In the genomic region with DNA sequence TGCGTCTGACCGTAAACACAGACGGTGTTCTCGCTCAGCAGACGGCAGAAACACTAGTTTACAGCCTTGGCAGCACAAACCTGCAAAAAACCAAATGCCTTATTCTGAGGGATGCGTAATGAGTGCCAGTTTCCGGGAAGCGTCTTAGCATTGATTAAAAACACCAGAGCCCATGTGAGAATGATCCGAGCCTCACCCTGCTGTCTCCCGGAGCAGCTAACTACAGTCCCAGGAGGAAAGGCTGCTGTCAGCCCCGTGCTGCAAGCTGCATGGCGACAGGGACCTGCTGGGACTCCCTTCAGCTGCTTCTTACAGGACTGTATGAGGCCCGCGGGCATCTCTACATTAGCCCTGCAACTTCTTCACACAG, we compare ENCODE assay signal across 10 mouse cellular contexts.
DNase-seq lines count a peak whose midpoint lies in the region; ATAC-seq lines count a peak whose summit lies in the region.
"Had no signal": no experiment of that assay in that cellular context is flagged by ENCODE, and none has a peak within 500 bp of the region (broad histone marks: within the 10 kb centered on the region; RNA-seq: fewer than 3 reads in every experiment).

No protein-coding gene starts in this region.

- H3K36me3 ChIP-seq in hindbrain, embryonic 10.5 days, result no peaks in the 10 kb centered on the region
- H3K36me3 ChIP-seq in hindbrain, embryonic 11.5 days (ENCODE audit: control insufficient read depth, insufficient read depth, low read length), result no peaks in the 10 kb centered on the region
- H3K36me3 ChIP-seq in forebrain, embryonic 14.5 days (ENCODE audit: control insufficient read depth, insufficient read depth, low read length), result no peaks in the 10 kb centered on the region
- H3K36me3 ChIP-seq in neural tube, embryonic 15.5 days, result no peaks in the 10 kb centered on the region
- H3K36me3 ChIP-seq: heart, embryonic 13.5 days had no signal

- WGBS in hindbrain, embryonic 10.5 days, result 54% methylated on average over 14 of the region's 14 CpGs
- WGBS in hindbrain, embryonic 11.5 days, result 62% methylated on average over 14 of the region's 14 CpGs
- WGBS in forebrain, embryonic 14.5 days, result 32% methylated on average over 14 of the region's 14 CpGs
- WGBS in neural tube, embryonic 15.5 days, result 34% methylated on average over 14 of the region's 14 CpGs

- no peaks in the 10 kb centered on the region for H3K27me3 ChIP-seq in hindbrain, embryonic 10.5 days (ENCODE audit: insufficient read depth, poor library complexity, severe bottlenecking)
- H3K27me3 ChIP-seq in hindbrain, embryonic 11.5 days (ENCODE audit: control insufficient read depth, insufficient read depth, low read length), result no peaks in the 10 kb centered on the region
- H3K27me3 ChIP-seq in forebrain, embryonic 14.5 days (replicated peaks; ENCODE audit: control insufficient read depth, insufficient read depth, low read length), result no peaks in the 10 kb centered on the region
- no peaks in the 10 kb centered on the region for H3K27me3 ChIP-seq in neural tube, embryonic 15.5 days (replicated peaks)
- H3K27me3 ChIP-seq: heart, embryonic 13.5 days had no signal

- no peak overlapping the region for H3K9ac ChIP-seq in hindbrain, embryonic 11.5 days (ENCODE audit: low read depth, low read length)
- H3K9ac ChIP-seq in forebrain, embryonic 14.5 days (ENCODE audit: low read length), result 0 out of 2 replicates have a peak overlapping the region, but pooled peaks have one; percentile 18
- no peak overlapping the region for H3K9ac ChIP-seq in neural tube, embryonic 15.5 days (replicated peaks)
- H3K9ac ChIP-seq: heart, embryonic 13.5 days had no signal

- 0 out of 2 replicates have a peak overlapping the region, but pooled peaks have one; percentile 16 for H3K27ac ChIP-seq in hindbrain, embryonic 10.5 days
- no peak overlapping the region for H3K27ac ChIP-seq in hindbrain, embryonic 11.5 days (ENCODE audit: low read depth, low read length)
- peak overlapping the region; percentile 73 for H3K27ac ChIP-seq in forebrain, embryonic 14.5 days (ENCODE audit: low read depth, low read length)
- H3K27ac ChIP-seq in neural tube, embryonic 15.5 days (replicated peaks), result 0 out of 2 replicates have a peak overlapping the region, but pooled peaks have one; percentile 33
- H3K27ac ChIP-seq: heart, embryonic 13.5 days had no signal

- H3K4me1 ChIP-seq in hindbrain, embryonic 10.5 days (replicated peaks), result peaks cover 25% of the 10 kb centered on the region
- 0 out of 2 replicates have a peak, but pooled peaks cover 4% of the 10 kb centered on the region for H3K4me1 ChIP-seq in hindbrain, embryonic 11.5 days (replicated peaks; ENCODE audit: control insufficient read depth, insufficient read depth, low read length)
- peaks cover 28% of the 10 kb centered on the region for H3K4me1 ChIP-seq in forebrain, embryonic 14.5 days (ENCODE audit: control insufficient read depth, insufficient read depth, low read length)
- peaks cover 26% of the 10 kb centered on the region for H3K4me1 ChIP-seq in neural tube, embryonic 15.5 days

- DNase-seq in hindbrain, embryonic 10.5 days (ENCODE audit: low spot score), result no peak
- no peak for DNase-seq in hindbrain, embryonic 11.5 days (ENCODE audit: low spot score)
- peak; percentile 87 for DNase-seq in forebrain, embryonic 14.5 days (ENCODE audit: low spot score)
- DNase-seq in layer of hippocampus, postnatal 10 days (ENCODE audit: low spot score in 2 of 2), result peak; percentile 41 to 43
- DNase-seq in gastrocnemius, postnatal 10 days, result no peak
- no peak for DNase-seq in ovary, postnatal 36 days (ENCODE audit: low spot score)
- DNase-seq in kidney, adult 11 months, result no peak

- no peak for ATAC-seq in hindbrain, embryonic 11.5 days (ENCODE audit: low FRiP score)
- peak; percentile 38 for ATAC-seq in forebrain, embryonic 14.5 days
- no peak for ATAC-seq in neural tube, embryonic 15.5 days (ENCODE audit: low FRiP score)
- ATAC-seq: lung, postnatal 0 days had no signal

- H3K4me2 ChIP-seq in hindbrain, embryonic 11.5 days (replicated peaks; ENCODE audit: low read depth, low read length), result no peak overlapping the region
- peak overlapping the region; percentile 30 for H3K4me2 ChIP-seq in forebrain, embryonic 14.5 days (ENCODE audit: low read length)
- peak overlapping the region; percentile 33 for H3K4me2 ChIP-seq in neural tube, embryonic 15.5 days
- H3K4me2 ChIP-seq: heart, embryonic 13.5 days had no signal

- H3K9me3 ChIP-seq in hindbrain, embryonic 10.5 days, result no peaks in the 10 kb centered on the region
- no peaks in the 10 kb centered on the region for H3K9me3 ChIP-seq in hindbrain, embryonic 11.5 days (ENCODE audit: control insufficient read depth, low read length)
- H3K9me3 ChIP-seq in forebrain, embryonic 14.5 days (replicated peaks; ENCODE audit: control insufficient read depth, low read length), result no peaks in the 10 kb centered on the region
- H3K9me3 ChIP-seq in neural tube, embryonic 15.5 days (replicated peaks), result no peaks in the 10 kb centered on the region
- H3K9me3 ChIP-seq: heart, embryonic 13.5 days had no signal

- no peak overlapping the region for H3K4me3 ChIP-seq in hindbrain, embryonic 10.5 days
- H3K4me3 ChIP-seq in hindbrain, embryonic 11.5 days (ENCODE audit: low read depth, low read length), result no peak overlapping the region
- H3K4me3 ChIP-seq in forebrain, embryonic 14.5 days (ENCODE audit: low read depth, low read length), result no peak overlapping the region
- no peak overlapping the region for H3K4me3 ChIP-seq in neural tube, embryonic 15.5 days (replicated peaks)
- H3K4me3 ChIP-seq: heart, embryonic 13.5 days had no signal

Comparison
In these comparisons a context has a peak if more than half of its experiments do, and no peak if none do; other contexts are left out.
1. DNase-seq: peak in forebrain, embryonic 14.5 days (single experiment) and layer of hippocampus, postnatal 10 days (2 of 2); none in hindbrain, embryonic 10.5 days (single experiment), hindbrain, embryonic 11.5 days (single experiment), gastrocnemius, postnatal 10 days (single experiment), ovary, postnatal 36 days (single experiment) and kidney, adult 11 months (single experiment).